ENCODE assay signal across 10 mouse cellular contexts in the genomic region with DNA sequence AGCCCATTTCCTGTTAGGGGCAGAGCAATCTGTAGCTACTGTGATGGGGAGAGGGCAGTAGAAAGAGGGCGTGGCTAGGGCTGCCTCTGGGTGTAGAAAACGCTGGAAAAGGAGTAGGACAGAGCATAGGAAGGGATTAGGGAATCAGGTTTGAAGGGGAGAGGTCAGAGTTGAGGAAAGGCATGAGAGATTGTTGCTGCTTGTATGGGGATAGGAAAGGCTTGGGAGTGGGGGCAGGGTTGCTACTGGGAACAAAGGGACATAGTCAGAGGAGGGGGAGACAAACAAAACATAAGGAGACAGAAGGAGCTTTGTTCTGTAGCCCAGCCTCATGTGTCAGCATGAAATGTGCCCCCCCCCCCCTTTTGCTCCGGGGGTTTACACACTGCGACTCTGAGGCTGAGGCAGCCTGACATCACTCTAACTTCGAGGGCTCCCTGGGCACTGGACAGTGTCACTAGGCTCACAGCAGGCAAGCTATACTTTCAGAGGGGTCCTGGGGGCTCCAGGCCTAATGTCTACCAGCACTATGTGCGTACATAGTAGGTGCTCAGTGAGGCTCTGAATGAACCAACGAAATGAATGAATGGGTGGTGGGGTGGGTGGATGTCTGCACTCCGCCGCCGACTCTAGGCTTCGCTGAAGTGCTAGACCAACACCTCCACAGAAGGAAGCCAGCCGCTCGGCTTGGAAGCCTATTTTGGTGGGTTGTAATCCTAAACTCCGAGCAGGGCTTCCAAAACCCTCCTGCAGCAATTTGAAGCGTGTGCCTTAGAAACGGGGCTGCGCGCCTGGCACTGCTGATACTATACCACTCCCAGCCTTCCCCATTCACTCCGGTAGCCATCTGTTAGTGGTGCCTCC. TPM values are rescaled to one million over a fixed set of nuclear protein-coding genes. Genes with fewer than 3 reads are reported as not detected.
A peak's percentile ranks its signal among the peaks of the same experiment; 100 is the strongest.
DNase-seq lines count a peak whose midpoint lies in the region; ATAC-seq and TF ChIP-seq lines count a peak whose summit lies in the region.
"Had no signal": no experiment of that assay in that cellular context is flagged by ENCODE, and none has a peak within 500 bp of the region (broad histone marks: within the 10 kb centered on the region; RNA-seq: fewer than 3 reads in every experiment).

No protein-coding gene starts in this region.

- H3K4me1 ChIP-seq in heart, embryonic 13.5 days, result peaks cover 58% of the 10 kb centered on the region
- H3K4me1 ChIP-seq in cortical plate, adult 2 months (ENCODE audit: control insufficient read depth, insufficient read depth, low read length), result peaks cover 22% of the 10 kb centered on the region
- peaks cover 50% of the 10 kb centered on the region for H3K4me1 ChIP-seq in hindbrain, embryonic 12.5 days
- peaks cover 24% of the 10 kb centered on the region for H3K4me1 ChIP-seq in midbrain, postnatal 0 days (ENCODE audit: insufficient read depth, low read length)

- no peak overlapping the region for H3K4me3 ChIP-seq in heart, embryonic 13.5 days
- peak overlapping the region; percentile 16; the same call in 1 of the 2 replicates for H3K4me3 ChIP-seq in cortical plate, adult 2 months (ENCODE audit: insufficient read depth, low read length)
- H3K4me3 ChIP-seq in hindbrain, embryonic 12.5 days, result no peak overlapping the region
- no peak overlapping the region for H3K4me3 ChIP-seq in midbrain, postnatal 0 days (ENCODE audit: low read depth, low read length)

- WGBS in heart, embryonic 13.5 days, result 36% methylated on average over 19 of the region's 19 CpGs
- 20% methylated on average over 19 of the region's 19 CpGs for WGBS in hindbrain, embryonic 12.5 days
- 32% methylated on average over 19 of the region's 19 CpGs for WGBS in midbrain, postnatal 0 days

- ATAC-seq in heart, embryonic 13.5 days (ENCODE audit: extremely low read depth, insufficient number of reproducible peaks, low FRiP score, low TSS enrichment), result no peak
- peak; percentile 82 for ATAC-seq in hindbrain, embryonic 12.5 days (ENCODE audit: low FRiP score)
- no peak for ATAC-seq in midbrain, postnatal 0 days (ENCODE audit: low FRiP score)

- H3K4me2 ChIP-seq in heart, embryonic 13.5 days, result 0 out of 2 replicates have a peak overlapping the region, but pooled peaks have one; percentile 3
- peak overlapping the region; percentile 37 for H3K4me2 ChIP-seq in hindbrain, embryonic 12.5 days (replicated peaks)
- peak overlapping the region; percentile 18 for H3K4me2 ChIP-seq in midbrain, postnatal 0 days (ENCODE audit: low read depth, low read length, poor library complexity, severe bottlenecking)

- peak overlapping the region; percentile 20; the same call in 1 of the 2 replicates for H3K9ac ChIP-seq in heart, embryonic 13.5 days
- H3K9ac ChIP-seq in hindbrain, embryonic 12.5 days, result peak overlapping the region; percentile 20; the same call in 1 of the 2 replicates
- 0 out of 2 replicates have a peak overlapping the region, but pooled peaks have one; percentile 5 for H3K9ac ChIP-seq in midbrain, postnatal 0 days (replicated peaks; ENCODE audit: low read length, poor library complexity, severe bottlenecking)
- H3K9ac ChIP-seq: liver, embryonic 14.5 days had no signal

- H3K27ac ChIP-seq in heart, embryonic 13.5 days (replicated peaks), result no peak overlapping the region
- peak overlapping the region; percentile 57 for H3K27ac ChIP-seq in cortical plate, adult 2 months (ENCODE audit: insufficient read depth, low read length)
- H3K27ac ChIP-seq in hindbrain, embryonic 12.5 days, result peak overlapping the region; percentile 78
- no peak overlapping the region for H3K27ac ChIP-seq in midbrain, postnatal 0 days (ENCODE audit: low read depth, low read length)
- H3K27ac ChIP-seq: liver, embryonic 14.5 days had no signal

- no peaks in the 10 kb centered on the region for H3K9me3 ChIP-seq in heart, embryonic 13.5 days
- no peaks in the 10 kb centered on the region for H3K9me3 ChIP-seq in hindbrain, embryonic 12.5 days (replicated peaks)
- H3K9me3 ChIP-seq in midbrain, postnatal 0 days (ENCODE audit: low read length), result no peaks in the 10 kb centered on the region

- TF ChIP-seq POLR2A in cortical plate, adult 2 months (IDR thresholded peaks at IDR 0.05; ENCODE audit: extremely low read depth, insufficient read depth, low read length), result no peak

- no peak for DNase-seq in heart, adult 8-10 months (ENCODE audit: low spot score)
- DNase-seq in midbrain, postnatal 0 days (ENCODE audit: low spot score), result no peak
- DNase-seq in c-Kit-positive CD71-positive TER-119-positive erythroid progenitor cells, embryonic 14.5 days (ENCODE audit: low spot score), result no peak
- DNase-seq in liver, result no peak
- DNase-seq in cerebellum, postnatal 4 days (ENCODE audit: low spot score in 2 of 2), result no peak
- DNase-seq: heart, adult 11 months had no signal

- H3K36me3 ChIP-seq in heart, embryonic 13.5 days, result peaks cover 3% of the 10 kb centered on the region; the same call in 1 of the 2 replicates
- H3K36me3 ChIP-seq in hindbrain, embryonic 12.5 days, result no peaks in the 10 kb centered on the region
- no peaks in the 10 kb centered on the region for H3K36me3 ChIP-seq in midbrain, postnatal 0 days (ENCODE audit: insufficient read depth, low read length)

- no peak for TF ChIP-seq CTCF in cortical plate, adult 2 months (IDR thresholded peaks at IDR 0.05; ENCODE audit: extremely low read depth, insufficient read depth, low read length)
- TF ChIP-seq CTCF in midbrain, postnatal 0 days (IDR thresholded peaks at IDR 0.05), result no peak

- peaks cover 10% of the 10 kb centered on the region; the same call in 1 of the 2 replicates for H3K27me3 ChIP-seq in heart, embryonic 13.5 days (replicated peaks)
- H3K27me3 ChIP-seq in hindbrain, embryonic 12.5 days, result no peaks in the 10 kb centered on the region
- H3K27me3 ChIP-seq in midbrain, postnatal 0 days (ENCODE audit: insufficient read depth, low read length), result no peaks in the 10 kb centered on the region

RNA-seq across cellular contexts. Expression of gene Adcy5, which starts 9.9 kb away (rescaled TPM):
- 5.4 and 6.1 TPM in 2 replicates for polyA plus RNA-seq in heart, embryonic 13.5 days (2015; fragmentation: Nextera tagmentation; extraction: Ambion mirVana)
- total RNA-seq in heart, adult 8-10 months (2022), result 10 to 100 TPM; 51.4 to 56.2 (median 54.6) TPM
- 52.6 and 93.4 TPM in 2 replicates for polyA plus RNA-seq in cortical plate, adult 2 months (2012; rRNA removed)
- 4.4 and 4.5 TPM in 2 replicates for polyA plus RNA-seq in hindbrain, embryonic 12.5 days (2016; fragmentation: Nextera tagmentation; extraction: Ambion mirVana)
- 73.9 and 77.3 TPM in 2 replicates for total RNA-seq in midbrain, postnatal 0 days (2014; rRNA removed)
- polyA plus RNA-seq in midbrain, postnatal 0 days (2015; fragmentation: Nextera tagmentation; extraction: Ambion mirVana), result 6.9 and 7.5 TPM in 2 replicates

Comparison
In these comparisons a context has a peak if more than half of its experiments do, and no peak if none do; other contexts are left out.
1. H3K27ac ChIP-seq: peak in cortical plate, adult 2 months (single experiment) and hindbrain, embryonic 12.5 days (single experiment); none in heart, embryonic 13.5 days (single experiment) and midbrain, postnatal 0 days (single experiment).
2. Peak in every context shown above with its lines, with median percentiles within 50 percentile points of each other: H3K4me2 ChIP-seq and H3K9ac ChIP-seq.